Mouse (Mus musculus) regulatory T cell (primary cell): ENCODE measurements at regions not wholly inside any gene's neighbourhood (a gene's known extent, or its start where the extent isn't known, plus 50 kb on each side); places are given as distances from the start of the nearest gene placed in this dataset.

ENCODE experiments used
- in situ Hi-C: fragments of 300-600 bp; cut with MboI, MseI; formaldehyde crosslinking; loops from one replicate; pipeline ENCODE4 v1.15.1; 2025; ENCODE audit warnings: high pct_unique_total_duplicates

DNA sequence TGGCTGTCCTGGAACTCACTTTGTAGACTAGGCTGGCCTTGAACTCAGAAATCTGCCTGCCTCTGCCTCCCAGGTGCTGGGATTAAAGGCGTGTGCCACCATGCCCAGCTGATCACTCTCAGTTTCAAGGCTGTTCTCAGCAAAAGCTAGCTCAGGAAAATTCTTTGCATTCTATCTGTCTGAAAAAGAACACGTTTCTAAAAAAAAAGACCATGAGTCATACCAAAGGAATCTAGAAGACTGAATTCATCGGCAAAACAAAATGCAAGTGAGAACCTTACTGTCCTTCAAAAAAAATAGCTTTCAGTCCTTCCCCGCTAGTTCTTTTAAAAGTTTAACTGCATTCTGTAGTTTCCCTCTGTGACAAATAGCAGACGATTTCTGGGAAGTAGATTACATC, 596.3 kb upstream of the Syt1 start:
- in situ Hi-C loops: no loop called here

GRCm38 (mm10) chr10:109603241-109603640, 592.5 kb upstream of the Syt1 start:
- in situ Hi-C loops: no loop called here

GRCm38 (mm10) chr10:109598604-109599003, 587.8 kb upstream of the Syt1 start:
- in situ Hi-C loops: no loop called here

GRCm38 (mm10) chr10:109573200-109573599, 562.4 kb upstream of the Syt1 start:
- in situ Hi-C loops: no loop called here

DNA sequence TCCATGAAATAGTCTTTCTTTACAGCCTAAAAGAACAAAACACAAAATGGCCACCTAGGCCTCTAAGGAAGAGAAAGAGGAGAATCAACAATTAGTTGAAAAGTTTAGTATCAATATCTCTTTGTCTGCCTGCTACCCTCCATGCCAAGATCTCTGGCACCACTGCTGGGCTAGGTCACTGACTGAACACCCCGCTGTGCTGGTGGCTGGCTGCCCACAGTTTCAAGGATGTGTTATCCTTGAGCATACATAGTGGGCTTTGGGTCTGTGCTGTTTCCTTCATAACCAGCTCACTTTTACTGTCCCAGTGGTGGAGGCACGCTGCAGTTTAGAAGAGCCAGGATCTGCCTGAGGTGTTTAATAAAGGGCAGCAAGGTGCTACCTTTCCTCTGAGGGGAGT, 559.0 kb upstream of the Syt1 start:
- in situ Hi-C loops: no loop called here

GRCm38 (mm10) chr10:109566675-109567074, 555.9 kb upstream of the Syt1 start:
- in situ Hi-C loops: no loop called here

GRCm38 (mm10) chr10:109561638-109562037, 550.9 kb upstream of the Syt1 start:
- in situ Hi-C loops: no loop called here

GRCm38 (mm10) chr10:109561094-109561493, 550.3 kb upstream of the Syt1 start:
- in situ Hi-C loops: no loop called here

DNA sequence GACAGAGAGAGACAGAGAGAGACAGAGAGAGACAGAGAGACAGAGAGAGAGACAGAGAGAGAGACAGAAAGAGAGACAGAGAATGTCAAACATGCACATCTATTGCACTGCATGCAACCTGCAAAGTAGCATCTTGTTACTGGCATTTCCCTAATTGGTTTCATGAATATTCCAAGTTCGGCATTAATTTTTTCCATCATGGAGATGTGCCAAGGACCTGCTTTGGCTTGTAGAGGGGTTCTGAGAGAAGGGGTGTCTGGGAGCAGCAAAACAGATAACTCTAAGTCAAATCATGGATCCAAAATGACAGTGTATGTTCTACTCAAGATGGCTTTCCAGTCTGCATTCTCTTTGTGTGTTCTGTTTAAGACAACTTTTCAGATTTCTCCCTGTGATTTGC, 532.5 kb upstream of the Syt1 start:
- in situ Hi-C loops: no loop called here

DNA sequence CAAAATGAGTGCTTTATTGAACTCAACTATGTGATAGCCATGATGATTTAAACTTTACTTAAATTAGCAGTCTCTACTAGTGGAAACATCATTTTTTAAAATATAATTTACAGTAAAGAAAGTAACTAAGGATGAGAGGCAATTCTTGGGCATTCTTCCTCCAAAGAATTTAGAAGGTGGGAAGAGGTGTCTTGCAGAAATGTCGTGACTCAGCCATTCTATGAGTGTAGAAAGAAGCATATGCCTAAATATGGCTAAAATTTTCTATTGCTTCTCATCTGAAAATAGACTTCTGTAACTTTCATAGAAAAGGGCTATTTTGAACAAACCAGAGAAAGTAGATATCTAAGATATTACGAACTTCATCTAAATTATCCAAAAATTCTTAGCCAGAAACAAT, 529.4 kb upstream of the Syt1 start:
- in situ Hi-C loops: no loop called here

GRCm38 (mm10) chr10:109528096-109528495, 517.3 kb upstream of the Syt1 start:
- in situ Hi-C loops: no loop called here

- in situ Hi-C loops: no loop called here
Observed at GRCm38 (mm10) chr10:109521681-109522080, 510.9 kb upstream of the Syt1 start.

GRCm38 (mm10) chr10:109517664-109518063, 506.9 kb upstream of the Syt1 start:
- in situ Hi-C loops: no loop called here

DNA sequence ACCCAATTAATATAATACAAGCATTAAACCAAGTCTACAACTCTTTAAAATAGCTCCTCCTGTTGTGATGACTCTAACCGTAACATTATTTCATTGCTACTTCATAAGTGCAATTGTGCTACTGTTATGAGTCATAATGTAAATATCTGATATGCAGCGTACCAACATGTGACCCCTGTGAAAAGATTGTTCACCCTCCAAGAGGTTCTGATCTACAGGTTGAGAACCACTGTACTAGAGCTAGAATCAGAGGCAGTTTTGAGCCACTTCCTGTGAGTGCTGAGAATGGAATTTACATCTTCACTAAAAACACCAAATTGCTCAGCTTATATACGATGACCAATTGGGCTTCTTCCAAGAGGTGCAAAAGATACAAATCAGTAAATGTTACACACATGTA, 504.4 kb upstream of the Syt1 start:
- in situ Hi-C loops: no loop called here

- in situ Hi-C loops: no loop called here
Observed at GRCm38 (mm10) chr10:109510917-109511715, 500.3 kb upstream of the Syt1 start.

- in situ Hi-C loops: no loop called here
Observed at GRCm38 (mm10) chr10:109508553-109508952, 497.8 kb upstream of the Syt1 start.

- in situ Hi-C loops: no loop called here
Observed at GRCm38 (mm10) chr10:109507228-109507627, 496.4 kb upstream of the Syt1 start.

- in situ Hi-C loops: no loop called here
Observed at GRCm38 (mm10) chr10:109504683-109505082, 493.9 kb upstream of the Syt1 start.

DNA sequence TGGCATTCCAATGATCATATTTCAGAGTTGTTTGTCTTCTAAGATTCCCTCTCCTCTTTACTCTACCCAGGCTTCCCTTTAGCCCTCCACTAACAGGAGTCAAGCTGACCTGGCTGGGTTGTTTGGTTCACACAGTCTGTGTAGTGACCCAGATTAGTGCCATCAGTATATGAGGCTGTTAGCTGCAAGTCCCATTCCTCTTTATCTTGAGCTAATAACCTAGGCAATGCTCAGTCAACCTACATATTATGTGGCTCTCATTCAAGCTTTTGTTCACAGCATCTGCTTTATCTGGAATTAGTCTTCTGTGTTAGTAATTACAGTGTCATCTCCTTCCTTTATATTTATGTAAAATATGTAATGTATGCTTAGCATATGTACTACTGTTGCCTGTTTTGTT, 490.1 kb upstream of the Syt1 start:
- in situ Hi-C loops: no loop called here

GRCm38 (mm10) chr10:109498301-109498700, 487.5 kb upstream of the Syt1 start:
- in situ Hi-C loops: no loop called here

- in situ Hi-C loops: no loop called here
Observed at GRCm38 (mm10) chr10:109496161-109496560, 485.4 kb upstream of the Syt1 start.

DNA sequence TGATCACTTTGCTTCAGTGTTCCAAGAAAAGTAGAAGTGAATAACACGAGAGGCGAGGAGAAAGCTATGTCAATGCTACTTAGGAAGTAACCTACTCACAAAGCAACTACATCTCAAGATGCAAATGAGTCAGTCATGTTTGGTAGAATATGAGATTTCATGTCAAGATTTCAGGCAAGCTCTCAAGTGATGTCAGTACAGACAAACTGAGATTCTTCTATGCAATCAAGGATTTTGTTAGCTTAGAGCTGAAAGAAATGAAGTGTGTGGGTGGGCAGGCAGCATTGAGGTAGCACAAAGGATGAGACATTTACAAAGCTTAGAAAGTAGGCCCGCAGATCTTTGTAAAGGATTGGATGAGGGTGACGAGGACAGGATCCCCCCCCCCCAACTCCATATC, 480.0 kb upstream of the Syt1 start:
- in situ Hi-C loops: no loop called here

- in situ Hi-C loops: no loop called here
Observed at GRCm38 (mm10) chr10:109488000-109488399, 477.2 kb upstream of the Syt1 start.
